Mouse (Mus musculus): ENCODE data around the gene Zfp663.

Gene Zfp663

GRCm38 (mm10) chr2:165319503-165319902 is 49.0 kb downstream of the Zfp663 start:
- no peak for DNase-seq

GRCm38 (mm10) chr2:165318941-165319340 is 49.6 kb downstream of the Zfp663 start:
- no peak for DNase-seq

DNA sequence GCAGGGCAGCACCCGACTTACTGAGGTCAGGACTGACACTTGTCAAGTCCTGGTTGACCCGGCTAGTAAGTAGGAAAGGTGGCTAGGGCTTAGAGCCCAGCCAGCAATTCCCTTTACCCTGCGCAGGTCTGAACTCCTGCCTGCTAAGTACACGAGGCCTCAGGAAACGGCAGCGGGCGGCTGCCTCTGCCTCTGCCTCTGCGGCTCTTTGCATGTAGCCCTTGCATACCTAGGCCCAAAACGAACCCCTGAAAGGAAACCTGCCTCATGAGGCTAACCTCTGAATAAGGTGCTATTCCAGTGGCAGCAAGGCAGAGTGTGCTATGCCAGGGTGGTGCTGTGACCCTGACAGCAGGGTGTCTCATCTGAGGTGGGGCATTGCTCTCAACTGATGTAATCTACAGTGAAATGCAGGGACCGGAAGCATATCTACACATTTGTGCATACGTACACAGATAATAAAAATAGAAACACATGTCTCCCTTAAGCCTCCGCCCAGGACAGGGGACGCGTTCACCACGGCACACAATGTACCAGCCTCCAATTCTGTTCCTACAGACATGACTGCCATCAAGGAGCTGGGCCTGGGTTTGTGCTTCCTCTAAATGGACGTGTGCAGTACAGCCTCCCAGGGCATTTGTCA is 50.8 kb downstream of the Zfp663 start:
- DNase-seq = no peak

DNA sequence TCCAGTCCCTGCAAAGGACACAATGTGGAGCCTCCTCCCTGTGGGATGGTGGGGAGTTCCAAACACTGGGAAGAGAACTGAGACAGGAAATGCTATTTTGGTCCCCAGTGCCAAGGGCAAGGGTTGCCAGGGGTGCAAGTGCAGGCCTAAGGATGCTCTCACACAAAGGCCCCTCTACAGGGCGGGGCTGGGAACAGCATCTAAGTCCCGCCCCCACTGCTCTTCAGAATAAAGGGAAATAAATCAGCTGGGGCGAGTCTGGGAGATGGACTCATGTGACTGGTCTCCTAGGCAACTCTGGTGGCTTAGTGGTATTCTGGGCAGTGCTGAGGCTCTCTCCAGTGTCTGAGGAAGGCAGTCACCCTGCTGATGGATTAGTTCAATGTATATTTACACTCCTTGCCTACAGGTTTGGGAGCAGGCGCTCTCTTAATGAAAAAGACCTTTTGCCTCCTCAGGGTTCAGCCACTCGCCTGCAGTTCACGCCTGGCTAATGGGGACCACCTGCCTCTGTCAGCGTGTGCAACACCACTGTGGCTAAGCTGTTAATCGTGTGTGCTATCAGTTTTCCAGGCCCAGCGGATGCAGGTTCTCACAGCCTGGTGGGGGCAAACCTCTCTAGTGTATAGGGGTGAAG is 51.6 kb downstream of the Zfp663 start:
- peak; percentile 98 for DNase-seq

GRCm38 (mm10) chr2:165316204-165316603 is 52.3 kb downstream of the Zfp663 start:
- DNase-seq = no peak

- no peak for DNase-seq
Observed at GRCm38 (mm10) chr2:165314197-165314596, 54.3 kb downstream of the Zfp663 start.

DNA sequence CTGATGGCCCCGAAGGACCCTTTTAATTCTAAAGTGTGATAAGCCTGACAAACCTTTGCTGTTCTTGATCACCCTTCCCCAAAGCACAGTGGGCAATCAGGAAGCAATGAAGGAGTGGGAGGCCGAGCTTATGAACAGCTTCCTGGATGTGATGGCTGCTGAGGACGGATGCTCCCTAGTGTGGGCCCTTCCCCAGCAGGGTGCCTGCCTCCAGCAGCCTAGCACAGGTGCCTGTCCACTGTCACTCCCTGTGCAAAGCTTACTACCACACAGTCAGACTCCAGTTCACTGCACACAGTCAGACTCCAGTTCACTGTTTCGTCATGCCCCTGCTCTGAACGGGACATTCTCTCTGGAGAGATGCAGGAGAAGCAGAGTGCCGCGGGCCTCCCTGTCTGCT is 56.1 kb downstream of the Zfp663 start:
- DNase-seq = no peak

GRCm38 (mm10) chr2:165311577-165311976 is 57.0 kb downstream of the Zfp663 start:
- no peak for DNase-seq

DNA sequence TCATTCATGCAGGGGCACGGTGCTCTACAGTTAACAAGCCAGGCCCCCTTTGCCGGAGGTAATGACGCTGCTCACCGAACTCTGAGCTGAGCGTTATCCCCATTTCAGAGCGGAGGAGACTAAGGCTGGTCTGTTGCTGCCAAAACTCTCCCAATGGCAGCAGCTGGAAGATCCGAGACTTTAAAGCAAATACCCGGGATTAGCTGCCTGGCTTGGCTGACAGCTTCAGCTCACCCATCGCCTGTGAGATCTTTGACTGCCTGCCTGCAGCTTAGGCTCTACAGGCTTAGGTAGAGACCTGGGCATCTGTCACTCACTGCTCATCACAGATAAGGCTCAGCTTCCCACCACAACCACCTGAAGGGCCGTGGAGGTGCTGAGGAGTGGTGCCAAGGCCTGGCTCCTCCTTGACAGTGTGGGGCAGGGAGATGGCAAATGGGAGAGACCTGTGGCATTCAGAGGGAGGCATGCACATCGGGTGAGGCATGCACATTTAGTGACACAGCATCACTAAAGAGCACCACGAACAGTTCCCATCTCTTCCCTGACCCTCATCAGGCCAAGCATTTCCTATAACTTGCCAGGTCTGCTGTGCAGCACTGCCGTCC is 57.6 kb downstream of the Zfp663 start:
- no peak for DNase-seq

GRCm38 (mm10) chr2:165307801-165308200 is 60.7 kb downstream of the Zfp663 start:
- DNase-seq = no peak

GRCm38 (mm10) chr2:165305438-165305837 is 63.1 kb downstream of the Zfp663 start:
- DNase-seq = no peak

- no peak for DNase-seq
Observed at GRCm38 (mm10) chr2:165304819-165305218, 63.7 kb downstream of the Zfp663 start.

DNA sequence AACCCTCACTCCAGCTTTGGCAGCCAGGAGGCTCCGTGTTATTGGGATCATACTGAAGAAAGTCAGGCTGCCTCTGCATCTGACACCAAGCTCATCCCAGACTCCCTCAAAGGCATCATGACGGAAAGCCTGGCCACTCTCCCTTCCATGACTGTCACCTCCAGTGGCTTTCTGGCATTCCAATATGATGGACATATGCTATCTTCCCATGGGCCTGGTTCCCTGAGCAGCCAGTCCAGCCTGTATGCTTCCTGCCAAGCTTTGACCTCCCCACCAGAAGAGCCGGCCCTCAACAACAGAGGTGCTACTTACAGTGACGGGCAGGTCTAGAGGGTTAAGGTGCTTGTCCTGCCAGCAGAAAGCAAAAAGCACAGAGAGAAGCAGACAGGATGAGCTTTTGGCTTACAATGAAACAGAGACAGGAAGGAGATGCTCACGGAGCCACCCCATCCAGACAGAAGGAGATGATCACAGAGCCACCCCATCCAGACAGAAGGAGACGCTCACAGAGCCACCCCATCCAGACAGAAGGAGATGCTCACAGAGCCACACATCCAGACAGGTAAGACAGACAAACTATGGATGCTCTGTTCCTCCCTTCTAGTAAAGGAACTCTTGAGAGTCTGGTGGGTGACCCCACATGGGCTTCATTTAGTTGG is 65.0 kb downstream of the Zfp663 start:
- no peak for DNase-seq

- no peak for DNase-seq
Observed at GRCm38 (mm10) chr2:165301409-165301808, 67.1 kb downstream of the Zfp663 start.

Measured in heart, adult 11 months (tissue).